Mouse (Mus musculus) frontal cortex, postnatal 36 days (tissue): Measurements from ENCODE around the gene Sarnp.
A peak's percentile ranks its signal among the peaks of the same experiment; 100 is the strongest.
"Not testable (repeated sequence)": the region's sequence is repeated elsewhere in the genome, so short reads cannot be mapped to it uniquely, and the experiment has no call there.

ENCODE experiments used
- DNase-seq, 2 experiments: peaks; one replicate each; pipeline ENCODE4 v3.0.0; 2022; ENCODE audit warnings: low spot score in 2 of 2

The Sarnp gene

DNA sequence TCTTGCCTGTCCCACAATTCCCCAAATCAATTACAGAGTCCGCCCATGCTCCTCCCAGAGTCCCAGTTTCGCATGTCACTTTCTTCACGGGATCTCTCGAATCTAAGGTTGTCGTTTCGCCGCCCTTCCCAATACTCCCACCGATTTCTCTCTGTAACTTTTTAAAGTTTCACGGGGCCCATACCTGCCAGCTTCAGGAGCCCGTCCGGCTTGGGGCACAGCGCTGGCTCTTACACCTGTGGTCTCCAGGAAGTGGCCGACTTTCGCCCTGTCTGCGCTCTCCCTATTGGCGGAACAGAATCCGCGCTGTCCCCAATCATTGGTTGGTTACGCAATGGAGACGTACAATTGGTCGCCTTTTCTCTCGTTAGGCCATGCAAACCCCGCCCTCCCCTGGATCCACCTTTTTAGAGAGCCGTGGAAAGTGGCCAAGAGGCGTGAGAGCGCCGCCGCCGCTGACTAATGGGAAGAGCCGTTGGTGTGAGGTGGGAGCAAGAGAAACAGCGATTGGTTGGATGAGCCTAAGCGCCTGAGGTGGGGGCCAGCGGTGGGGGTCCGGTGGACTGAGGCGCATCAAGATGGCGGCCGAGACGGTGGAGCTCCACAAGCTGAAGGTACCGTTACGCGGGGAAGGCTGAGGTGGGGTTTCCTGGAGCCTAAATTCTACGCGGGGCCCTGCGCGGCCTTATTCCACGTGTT lies 4.4 kb downstream of the Sarnp start, which contains the start of gene Ormdl2:
Gene Ormdl2, minus strand, starts transcription at position 288 of the 699 bp plus-strand sequence.
- DNase-seq = peak; percentile 99

GRCm38 (mm10) chr10:128822135-128822534 lies 5.0 kb downstream of the Sarnp start:
- DNase-seq = no peak

- DNase-seq = not testable (repeated sequence)
Observed at GRCm38 (mm10) chr10:128823087-128823486, 6.0 kb downstream of the Sarnp start.

DNA sequence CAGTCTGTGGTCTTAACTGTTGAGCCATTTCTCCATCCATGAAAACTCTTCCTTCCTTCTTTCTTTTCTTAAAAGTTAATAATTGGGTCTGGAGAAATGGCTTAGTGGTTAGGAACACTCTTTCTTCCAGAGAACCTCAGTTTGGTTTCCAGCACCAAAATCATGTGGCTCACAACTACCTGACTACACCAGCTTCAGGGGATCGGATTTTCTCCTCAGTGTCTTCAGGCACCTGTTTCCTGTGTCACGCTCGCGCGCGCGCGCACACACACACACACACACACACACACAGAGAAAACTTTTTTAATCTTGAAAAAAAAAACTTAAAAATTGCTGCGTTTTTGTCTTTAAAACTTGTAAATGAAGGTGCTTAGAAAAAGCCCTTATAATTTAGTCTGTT lies 6.7 kb downstream of the Sarnp start:
- DNase-seq = no peak

GRCm38 (mm10) chr10:128837400-128837799 lies 20.3 kb downstream of the Sarnp start:
- no peak for DNase-seq

DNA sequence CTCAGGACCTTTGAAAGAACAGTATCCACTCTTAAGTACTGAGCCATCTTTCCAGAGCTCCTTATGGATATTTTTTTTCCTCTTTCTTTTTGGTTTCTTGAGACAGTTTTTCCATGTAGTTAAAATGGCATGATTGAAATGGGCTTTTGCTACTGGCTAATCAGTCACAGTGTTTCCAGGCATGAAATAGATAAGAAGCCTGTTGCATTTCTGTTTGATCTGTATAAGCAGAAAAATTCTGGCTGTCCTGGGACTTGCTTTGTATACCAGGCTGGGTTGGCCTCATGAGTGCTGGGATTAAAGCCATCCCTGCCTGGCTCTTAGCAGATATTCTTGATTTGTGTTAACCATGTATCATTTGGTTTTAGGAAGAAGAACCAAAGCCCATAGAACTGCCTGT lies 22.3 kb downstream of the Sarnp start:
- DNase-seq = no peak

- no peak for DNase-seq
Observed at GRCm38 (mm10) chr10:128840612-128841011, 23.5 kb downstream of the Sarnp start.

DNA sequence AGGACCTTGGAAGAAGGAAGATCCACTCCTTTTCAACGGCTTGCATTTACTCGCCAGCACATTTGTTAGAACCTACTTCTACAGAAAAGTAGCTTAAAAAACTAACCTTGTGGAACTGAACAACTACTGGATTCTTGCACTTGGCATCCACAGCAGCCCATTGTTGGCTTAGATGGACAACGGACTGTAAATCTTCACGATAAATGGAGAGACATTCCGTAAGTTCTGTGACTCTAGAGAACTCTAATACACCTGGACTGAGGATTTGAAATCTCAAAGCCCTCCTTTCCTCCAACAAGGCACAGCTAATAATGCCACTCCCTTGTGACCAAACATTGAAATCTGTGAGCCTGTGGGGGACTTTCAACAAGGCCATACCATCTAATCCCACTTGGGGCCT lies 26.1 kb downstream of the Sarnp start:
- no peak for DNase-seq

DNA sequence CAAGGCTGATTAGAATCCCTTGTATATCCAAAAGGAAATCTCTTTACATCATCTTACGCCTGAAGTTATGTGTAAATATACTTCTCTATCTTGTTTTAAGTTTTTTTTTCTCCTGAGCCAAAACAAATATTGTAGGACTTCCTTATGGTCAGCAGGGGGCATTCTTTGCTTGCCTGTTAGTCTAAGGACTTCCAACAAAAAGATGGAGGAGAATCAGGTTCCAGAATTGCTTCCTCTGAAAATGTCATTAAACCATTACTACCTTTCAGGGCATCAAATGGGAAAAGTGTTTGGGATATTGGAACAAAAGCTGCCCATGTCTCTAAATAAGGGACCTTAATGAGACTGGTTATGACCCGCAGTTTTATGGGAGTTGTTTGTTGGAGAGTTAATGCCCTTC lies 28.4 kb downstream of the Sarnp start:
- DNase-seq = no peak

DNA sequence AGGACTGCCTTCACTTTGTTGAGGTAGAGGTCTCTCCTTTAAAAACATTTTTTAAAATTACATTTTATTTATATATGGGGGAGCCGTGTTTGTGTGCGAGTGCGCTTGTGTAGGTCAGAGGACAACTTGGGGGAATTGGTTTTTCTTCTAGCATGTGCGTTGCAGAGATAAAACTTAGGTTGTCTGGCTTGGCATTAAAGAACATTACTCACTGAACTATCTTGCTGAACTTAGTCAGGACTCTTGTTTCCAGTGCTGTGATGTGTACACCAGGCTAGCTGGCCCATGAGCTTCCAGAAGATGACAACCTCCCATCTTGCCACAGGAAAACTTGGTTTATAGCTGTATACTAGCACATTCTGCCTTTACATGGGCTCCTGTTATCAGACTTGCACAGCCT lies 29.5 kb downstream of the Sarnp start:
- no peak for DNase-seq

- no peak for DNase-seq
Observed at GRCm38 (mm10) chr10:128848426-128848825, 31.3 kb downstream of the Sarnp start.

- DNase-seq = no peak
Observed at GRCm38 (mm10) chr10:128850339-128850738, 33.2 kb downstream of the Sarnp start.

- no peak for DNase-seq
Observed at GRCm38 (mm10) chr10:128861176-128861575, 44.0 kb downstream of the Sarnp start.

GRCm38 (mm10) chr10:128866042-128866441 lies 48.9 kb downstream of the Sarnp start:
- no peak for DNase-seq

GRCm38 (mm10) chr10:128866518-128866917 lies 49.4 kb downstream of the Sarnp start:
- DNase-seq = no peak

DNA sequence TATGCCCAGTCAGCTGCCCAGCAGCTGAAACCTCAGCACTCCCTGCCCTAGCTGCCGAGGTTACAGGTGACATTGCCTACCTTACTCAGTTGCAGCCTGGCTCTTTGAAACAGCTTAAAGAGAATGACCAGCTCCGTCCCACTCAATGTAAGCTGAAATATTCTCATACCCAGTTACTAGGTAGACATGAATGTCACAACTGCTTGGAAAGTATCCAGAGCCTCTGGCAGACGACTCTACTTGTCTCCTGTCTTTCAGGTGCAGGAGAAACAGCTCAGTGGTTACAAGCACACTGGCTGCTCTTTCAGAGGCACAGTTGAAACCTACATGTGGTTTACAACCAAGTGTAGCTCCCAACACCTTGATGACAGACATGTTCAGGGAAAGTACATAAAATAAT lies 53.2 kb downstream of the Sarnp start:
- no peak for DNase-seq

GRCm38 (mm10) chr10:128878291-128878690 lies 61.2 kb downstream of the Sarnp start:
- no peak for DNase-seq

DNA sequence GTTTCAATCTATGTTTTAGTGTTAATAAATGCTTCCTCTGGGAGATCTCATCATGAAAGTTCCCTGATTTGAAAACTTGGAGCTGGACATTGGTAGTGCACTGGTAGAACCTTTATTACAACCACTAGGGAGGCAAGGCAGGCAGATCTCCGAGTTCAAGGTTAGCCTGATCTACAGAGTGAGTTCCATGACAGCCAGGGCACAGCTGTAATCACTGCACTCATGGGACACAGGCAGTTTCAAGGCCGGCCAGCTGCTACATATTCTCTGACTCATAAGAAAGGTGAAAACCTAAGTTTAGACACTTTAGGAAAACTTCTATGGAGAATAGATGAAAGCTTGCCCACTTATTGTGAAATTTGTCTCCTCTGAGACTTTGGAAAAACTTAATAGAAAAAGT lies 61.7 kb downstream of the Sarnp start:
- no peak for DNase-seq

DNA sequence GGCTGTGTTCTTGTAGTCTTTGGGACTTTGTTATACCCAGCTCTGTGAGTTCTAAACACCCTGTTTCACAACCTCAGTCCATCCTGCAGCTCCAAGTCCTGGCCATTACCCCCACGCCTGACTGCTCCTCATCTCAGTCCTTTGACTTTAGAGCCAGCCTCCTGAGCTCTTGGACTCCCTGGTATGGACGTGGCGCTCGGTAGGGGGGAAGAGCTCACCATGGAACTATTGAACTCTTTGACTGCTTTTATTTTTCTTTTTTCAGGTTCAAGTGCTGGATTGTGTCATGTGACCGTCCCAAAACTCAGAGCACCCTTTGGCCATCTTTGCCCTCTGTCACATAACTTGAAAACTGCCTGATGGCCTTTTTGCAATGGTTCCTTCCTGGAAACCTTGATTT lies 64.9 kb downstream of the Sarnp start:
- no peak for DNase-seq

DNA sequence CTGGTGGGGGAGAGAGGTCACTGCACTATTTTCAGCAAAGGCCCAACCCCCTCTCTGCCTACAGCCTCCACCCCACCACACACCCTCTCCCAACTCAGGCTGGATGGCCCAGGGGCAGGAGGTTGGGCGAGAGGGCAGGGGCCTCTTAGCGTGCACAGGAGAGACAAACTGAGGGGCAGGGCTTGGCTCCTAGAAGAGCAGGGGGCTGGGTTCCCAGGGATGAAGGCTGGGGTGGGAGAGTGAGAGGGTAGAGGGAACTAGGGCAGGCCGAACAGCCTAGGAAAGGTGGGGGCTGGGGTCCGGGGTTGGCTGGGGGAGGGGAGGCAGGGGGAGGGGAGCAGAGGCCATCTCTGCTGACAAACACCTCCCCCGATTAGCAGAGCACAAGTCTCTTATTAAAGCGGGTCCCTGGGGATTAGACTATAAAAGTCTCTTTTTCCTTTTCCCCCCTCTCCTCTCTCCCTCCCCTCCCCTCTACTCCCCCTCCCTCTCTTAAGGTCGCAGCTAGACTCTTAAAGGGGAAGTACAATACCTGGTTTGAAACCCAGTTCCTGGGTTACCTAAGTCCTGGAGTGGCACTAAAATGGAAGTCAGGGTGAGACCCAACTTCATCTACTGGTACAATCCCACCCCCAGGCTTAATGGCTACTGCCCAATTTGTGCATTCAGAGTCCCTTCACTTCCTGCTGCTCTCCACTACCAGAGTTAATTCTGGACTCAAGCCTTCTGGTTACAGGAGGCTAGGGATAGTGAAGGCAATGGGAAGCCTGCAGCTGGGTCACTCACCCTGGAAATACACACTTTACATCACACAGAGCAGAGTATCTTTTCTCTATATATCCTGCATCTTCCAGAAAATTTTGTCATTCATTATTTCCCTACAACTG lies 72.1 kb downstream of the Sarnp start:
- DNase-seq = no peak

GRCm38 (mm10) chr10:128889846-128890245 lies 72.7 kb downstream of the Sarnp start:
- DNase-seq = no peak

DNA sequence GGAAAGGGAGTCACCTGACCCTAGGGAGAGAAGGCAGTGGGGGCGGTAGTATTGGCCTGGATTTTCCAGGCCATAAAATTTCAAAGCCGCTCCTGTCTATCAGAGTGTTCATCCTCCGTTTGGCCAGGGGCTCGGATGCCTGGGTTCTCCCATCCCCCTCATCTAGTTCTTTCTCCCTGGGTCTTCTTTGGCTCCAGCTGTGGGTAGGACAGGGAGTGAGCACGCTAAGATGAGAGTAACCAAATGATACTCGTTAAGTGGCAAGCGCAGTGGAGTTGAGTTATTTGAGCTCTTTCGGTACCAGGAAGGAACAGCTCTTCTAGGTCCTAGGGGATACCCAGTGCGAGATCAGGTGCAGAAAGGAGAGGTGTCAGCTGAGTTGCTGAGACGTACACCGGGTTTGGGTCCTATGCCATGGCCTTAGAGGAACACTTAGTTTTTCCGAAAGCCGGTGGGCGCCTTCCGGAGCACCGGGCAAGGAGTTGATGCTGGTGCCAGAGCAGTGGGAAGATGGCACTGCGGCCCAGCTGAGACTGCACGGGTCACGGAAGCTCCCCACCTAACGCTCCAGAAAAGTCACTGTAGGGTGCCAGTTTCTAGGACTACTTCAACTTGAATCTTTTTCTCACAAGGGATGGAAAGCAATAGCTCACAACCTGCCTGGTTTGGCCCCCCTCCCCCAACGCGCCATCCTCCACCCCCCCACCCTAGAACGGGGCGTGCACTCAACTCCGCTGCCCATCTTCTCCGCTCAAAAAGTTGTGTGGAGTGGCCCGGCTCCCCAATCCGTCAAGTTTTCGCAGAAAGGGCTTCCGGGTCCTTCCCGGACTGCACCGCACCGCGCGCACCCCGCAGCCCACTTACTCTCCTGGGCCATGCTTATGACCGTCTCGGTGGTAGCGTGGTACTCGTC lies 73.5 kb downstream of the Sarnp start:
- no peak for DNase-seq
